Mouse (Mus musculus): ENCODE measurements around the gene Pabpn1l. TPM values are rescaled to one million over a fixed set of nuclear protein-coding genes. Genes with fewer than 3 reads are reported as not detected.
A peak's percentile ranks its signal among the peaks of the same experiment; 100 is the strongest.

The Pabpn1l gene
- total RNA-seq, 2 experiments from 2014 or later, result 0.20 TPM; not detected in 1

DNA sequence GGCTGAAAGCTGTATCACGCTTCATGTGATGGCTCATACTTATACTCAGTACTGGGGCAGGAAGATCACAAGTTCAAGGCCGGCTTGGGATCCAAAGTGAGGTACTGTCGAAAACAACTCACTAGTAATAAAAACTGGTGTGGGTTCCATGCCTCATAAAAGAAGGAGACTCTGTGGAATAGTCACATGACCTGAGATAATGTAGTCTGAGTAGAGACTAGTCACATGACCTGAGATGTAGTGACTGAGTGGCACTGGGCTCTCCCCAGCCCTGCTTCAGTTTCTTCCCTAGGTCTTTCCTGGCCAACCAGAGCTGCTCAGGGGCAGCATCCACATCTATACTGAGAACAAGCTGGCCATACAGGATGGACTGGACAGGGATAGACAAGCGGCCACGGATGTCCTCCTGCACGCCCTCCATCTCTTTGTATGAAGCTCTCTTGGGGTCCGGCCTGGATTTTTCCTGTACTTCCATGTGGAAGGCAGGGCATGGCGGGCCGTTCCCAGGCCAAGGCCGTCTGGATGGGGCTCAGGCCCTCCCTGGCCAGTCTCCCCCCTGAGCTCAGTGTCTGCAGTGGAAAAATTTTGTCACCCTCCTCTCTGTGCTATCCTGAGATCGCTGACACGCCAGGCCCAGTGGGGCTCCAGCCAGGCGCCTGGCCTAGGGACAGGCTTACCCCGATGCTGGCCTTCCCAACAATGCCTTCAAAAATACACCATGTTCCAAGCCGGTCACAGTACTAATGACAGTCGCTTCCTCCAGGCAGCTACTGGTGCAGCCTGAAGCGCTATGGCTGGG is 1.5 kb upstream of the Pabpn1l start:
- intact Hi-C loops (cut with DNase I), result no loop called here
- DNase-seq, result peak; percentile 42 to 48

DNA sequence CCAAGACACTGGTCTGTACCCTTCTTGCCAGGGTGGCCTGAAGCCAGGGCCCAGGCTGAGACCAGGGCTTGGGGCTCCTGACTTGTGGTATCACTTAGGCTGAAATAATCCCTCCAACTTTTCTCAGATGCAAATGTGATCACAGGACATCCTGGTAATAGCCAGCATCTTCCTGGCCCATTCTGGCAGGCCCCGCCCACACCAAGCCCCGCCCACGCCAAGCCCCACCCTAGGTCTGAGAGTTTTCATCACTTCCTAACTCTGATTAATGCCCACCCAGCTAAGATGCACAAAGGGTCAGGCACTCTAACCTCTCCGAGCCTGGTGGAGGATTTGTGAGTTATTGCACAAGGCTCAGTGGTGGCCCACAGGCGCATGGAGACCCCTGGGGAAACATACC is 2.1 kb downstream of the Pabpn1l start:
- no peak for DNase-seq

GRCm38 (mm10) chr8:122618660-122619378 is 3.7 kb downstream of the Pabpn1l start:
- DNase-seq, result no peak
- intact Hi-C loops (cut with DNase I), result loop anchor here (1.0 to 10.0 kb wide), 3 partner anchors 60 to 586 kb away; no protein-coding TSS in a partner anchor

More for the DNA sequence above, 2.1 kb downstream of the Pabpn1l start:
- intact Hi-C loops (cut with DNase I), result no loop called here

GRCm38 (mm10) chr8:122617947-122618546 is 4.5 kb downstream of the Pabpn1l start:
- intact Hi-C loops (cut with DNase I), result loop anchor here (1.0 to 10.0 kb wide), 3 partner anchors 61 to 587 kb away; no protein-coding TSS in a partner anchor
- DNase-seq, result peak; percentile 86 to 93

DNA sequence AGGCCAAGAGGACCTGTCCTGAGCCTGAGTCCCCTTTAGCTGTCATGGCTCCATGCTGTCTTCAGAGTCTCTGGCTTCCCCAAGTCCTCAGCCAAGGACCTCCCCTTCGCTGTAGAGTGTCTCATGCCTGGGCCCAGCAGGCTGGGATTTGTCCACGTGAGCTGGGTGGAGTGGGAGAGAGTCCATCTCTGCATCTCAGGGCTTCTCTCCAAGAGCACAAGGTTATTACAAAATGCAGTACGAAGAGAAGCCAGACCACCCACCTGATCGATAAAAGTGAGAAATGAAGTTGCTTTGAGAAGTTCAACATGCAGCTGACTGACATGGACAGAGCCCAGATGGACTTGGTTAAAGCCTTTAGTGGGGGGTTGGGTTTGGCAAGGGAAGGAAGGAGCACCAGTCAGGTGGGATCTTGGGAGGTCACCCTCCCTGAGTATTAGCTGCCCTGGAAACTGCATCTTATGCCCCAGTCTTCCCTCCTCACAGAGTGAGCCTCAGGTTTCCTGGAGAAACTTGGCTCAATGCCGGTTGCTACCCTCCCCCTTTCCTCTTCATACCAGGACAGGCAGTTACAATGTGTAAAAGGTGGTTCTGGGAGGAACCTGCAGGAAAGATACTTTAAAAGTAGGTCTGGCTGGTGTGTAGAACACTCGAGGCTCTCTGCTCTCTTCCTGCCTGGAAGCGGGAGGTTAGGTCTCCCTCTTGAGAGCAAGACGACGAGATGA is 6.2 kb downstream of the Pabpn1l start:
- intact Hi-C loops (cut with DNase I), result loop anchor here (10.0 kb wide), 1 partner anchor 588 kb away; no protein-coding TSS in a partner anchor

DNA sequence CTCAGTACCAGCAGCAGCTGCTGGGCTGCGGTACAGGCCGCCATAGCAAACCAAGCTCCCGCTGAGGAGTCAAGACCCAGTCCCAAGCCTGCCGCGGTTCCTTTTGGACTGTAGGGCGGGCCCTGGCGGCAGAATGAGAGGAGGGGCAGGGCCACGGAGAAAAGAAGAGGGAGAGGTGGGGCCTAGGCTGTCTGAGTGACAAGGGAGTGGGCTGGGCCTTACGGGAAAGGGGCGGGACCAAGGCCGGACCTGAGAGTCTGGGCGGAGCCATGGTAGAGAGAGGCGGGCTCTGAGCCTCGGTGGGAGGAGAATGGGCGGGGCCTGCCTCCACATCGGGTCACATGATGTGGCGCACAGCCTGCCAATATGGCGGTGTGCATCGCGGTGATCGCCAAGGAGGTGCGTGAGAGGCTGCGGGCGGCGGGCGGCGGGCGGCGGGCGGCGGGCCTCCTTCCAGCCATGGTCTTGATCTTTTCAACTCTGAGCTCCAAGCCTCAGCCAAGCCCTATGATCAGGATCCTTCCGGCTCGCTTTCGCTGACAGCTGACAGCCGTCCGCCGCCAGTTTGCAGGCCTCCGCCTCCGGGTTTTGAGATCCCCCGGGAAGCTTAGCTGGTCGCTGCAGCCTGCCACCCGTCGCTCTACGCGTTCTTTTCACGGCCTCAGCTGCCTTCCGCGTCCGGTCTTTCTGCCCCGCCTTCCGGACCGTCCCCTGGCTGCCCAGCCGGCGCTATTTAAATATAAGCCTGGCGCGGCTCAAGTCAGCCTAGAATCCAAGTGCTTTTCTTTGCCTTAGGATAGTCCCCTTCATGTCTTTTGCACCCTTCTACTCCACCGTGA is 11.0 kb downstream of the Pabpn1l start, which contains the start of the genes Galns and Trappc2l:
Gene Galns, minus strand, starts transcription at position 169 of the 839 bp plus-strand sequence.
Gene Trappc2l, plus strand, starts transcription at position 346 of the 839 bp plus-strand sequence.
- DNase-seq, result peak; percentile 93 to 96
- intact Hi-C loops (cut with DNase I), result loop anchor here (2.0 to 10.0 kb wide), 2 partner anchors 111 to 593 kb away; no protein-coding TSS in a partner anchor

More for the DNA sequence above, 6.2 kb downstream of the Pabpn1l start:
- peak in 1 of 2 experiments; percentile 42 for DNase-seq

DNA sequence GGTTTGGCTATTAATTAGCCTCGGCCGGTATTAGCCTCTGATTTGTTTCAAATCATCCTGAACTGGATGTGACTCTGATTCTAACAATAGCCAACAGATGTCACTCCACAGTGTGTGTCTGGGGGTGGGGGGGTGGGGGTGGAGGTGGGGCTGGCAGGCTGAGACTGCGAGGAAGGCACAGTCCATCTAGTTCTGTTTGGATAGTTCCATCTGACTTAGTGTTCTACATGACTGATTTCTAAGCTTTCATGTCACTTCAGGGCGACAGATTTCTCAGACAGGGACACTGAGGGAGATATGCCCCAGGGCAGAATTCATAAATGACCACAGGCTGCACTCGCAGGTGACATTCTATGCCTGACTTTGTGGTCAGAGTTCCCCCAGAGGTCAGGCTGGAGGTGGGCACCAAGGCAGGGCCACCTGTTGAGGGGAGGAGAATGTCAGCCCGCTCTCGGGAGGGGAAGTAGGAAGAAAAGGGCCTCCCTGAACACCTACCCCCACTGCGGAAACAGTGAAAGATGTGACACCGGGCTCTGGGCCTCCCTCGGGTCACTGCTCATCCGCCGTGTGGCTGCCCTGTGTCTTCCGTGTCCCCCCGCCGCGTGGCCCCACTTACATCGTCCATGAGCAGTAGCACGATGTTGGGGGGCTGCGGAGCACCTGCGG is 11.8 kb downstream of the Pabpn1l start:
- DNase-seq, result peak in 1 of 2 experiments; percentile 25
- intact Hi-C loops (cut with DNase I), result loop anchor here (10.0 kb wide), 1 partner anchor 594 kb away; no protein-coding TSS in a partner anchor

- intact Hi-C loops (cut with DNase I), result loop anchor here (10.0 kb wide), 1 partner anchor 595 kb away; no protein-coding TSS in a partner anchor
Measured at GRCm38 (mm10) chr8:122610209-122610608, 12.3 kb downstream of the Pabpn1l start.

GRCm38 (mm10) chr8:122606810-122607209 is 15.7 kb downstream of the Pabpn1l start:
- intact Hi-C loops (cut with DNase I), result no loop called here

More at GRCm38 (mm10) chr8:122610209-122610608, 12.3 kb downstream of the Pabpn1l start:
- no peak for DNase-seq

GRCm38 (mm10) chr8:122605367-122605766 is 17.2 kb downstream of the Pabpn1l start:
- intact Hi-C loops (cut with DNase I), result no loop called here
- no peak for DNase-seq

More at GRCm38 (mm10) chr8:122606810-122607209, 15.7 kb downstream of the Pabpn1l start:
- DNase-seq, result no peak

DNA sequence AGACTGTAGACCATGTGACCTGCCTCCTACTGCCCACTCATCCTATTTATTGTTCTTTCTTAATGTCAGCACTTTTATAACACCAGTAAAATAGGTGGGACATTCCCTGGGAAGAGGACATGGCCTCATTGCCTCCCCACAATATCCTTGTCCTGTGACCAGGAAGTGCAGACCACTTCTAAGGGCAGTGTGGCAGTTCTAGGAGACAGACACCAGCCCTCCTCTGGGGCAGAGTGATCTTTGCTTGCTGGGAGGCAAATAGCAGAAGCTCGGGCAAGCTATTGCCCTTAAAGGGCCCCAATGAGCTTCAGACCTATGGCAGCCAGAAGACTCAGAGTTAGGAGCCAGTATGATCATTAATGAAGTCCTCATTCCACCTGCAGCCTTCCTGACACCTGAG is 17.9 kb downstream of the Pabpn1l start:
- intact Hi-C loops (cut with DNase I), result no loop called here
- DNase-seq, result no peak

- intact Hi-C loops (cut with DNase I), result no loop called here
- DNase-seq, result no peak
Measured at GRCm38 (mm10) chr8:122600666-122601065, 21.9 kb downstream of the Pabpn1l start.

DNA sequence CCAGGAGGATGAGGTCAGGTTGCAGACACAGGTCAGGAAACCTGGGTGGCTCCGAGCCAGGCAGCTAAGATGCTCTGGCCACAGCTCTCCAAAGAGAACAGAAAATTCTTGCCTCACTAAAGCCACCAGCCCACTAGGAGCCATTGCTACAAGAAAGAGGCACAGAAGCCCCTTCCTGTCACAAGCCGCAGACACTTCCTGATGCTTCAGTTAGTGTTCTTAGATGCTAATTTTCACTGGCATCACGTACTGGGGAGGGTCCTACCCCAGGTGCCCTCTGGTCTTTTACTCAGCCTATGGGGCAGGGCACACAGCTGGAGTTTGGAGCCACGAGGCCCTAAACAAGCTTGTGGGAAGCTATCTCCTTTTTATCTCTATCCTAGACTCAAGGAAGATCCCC is 26.5 kb downstream of the Pabpn1l start:
- intact Hi-C loops (cut with DNase I), result no loop called here
- DNase-seq, result no peak

DNA sequence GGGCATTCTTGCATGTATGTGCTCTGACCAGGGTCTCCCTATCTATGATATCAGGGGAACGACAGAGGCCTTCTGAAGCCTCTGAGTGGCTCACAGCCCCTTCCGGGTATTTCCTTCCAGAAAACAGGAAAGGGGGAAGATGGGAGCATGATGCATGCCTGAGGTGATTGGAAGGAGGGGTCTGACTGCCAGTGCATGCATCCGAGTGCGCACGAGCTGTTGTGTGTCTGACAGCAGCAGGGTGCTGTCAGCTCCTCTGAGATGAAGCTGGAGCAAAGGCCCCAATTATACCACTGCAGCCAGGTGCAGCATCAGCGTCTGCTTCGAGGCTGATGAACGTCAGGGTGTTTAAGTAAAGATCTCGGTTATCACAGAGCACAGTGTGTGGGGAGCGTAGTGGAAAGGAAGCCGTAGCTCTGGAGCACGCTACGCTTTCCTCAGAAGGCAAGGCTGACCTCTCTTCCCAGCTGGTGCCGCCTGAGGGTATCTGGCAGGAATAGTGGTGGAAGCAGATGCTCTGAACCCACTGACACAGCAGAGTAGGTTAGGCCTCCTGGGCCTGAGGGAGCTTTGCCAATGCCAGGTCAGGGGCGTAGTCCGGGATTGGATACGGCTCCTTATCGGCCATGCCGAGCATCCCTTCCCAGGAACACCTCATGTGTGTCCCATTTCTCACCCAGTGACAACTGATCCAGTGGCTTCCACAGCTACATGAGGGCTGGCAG is 28.6 kb downstream of the Pabpn1l start:
- intact Hi-C loops (cut with DNase I), result no loop called here

DNA sequence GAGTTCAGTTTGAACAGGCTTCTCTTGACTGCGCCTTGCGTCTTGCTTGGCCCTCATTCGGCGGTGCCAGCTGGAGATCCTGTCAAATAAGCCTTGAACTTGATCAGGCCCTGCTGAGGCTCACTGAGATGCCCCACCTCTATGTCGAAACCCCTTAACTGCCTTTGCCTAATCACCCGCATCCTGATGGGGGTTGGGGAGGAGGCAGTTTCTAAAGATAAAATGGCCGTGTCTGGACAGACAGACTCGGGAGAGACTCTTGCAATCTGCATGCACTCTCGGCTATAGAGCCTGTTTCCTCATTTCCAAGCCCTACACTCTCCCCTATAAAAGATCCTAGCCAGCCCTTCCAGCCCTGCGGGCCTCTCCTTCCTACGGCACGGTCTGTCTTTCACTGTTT is 29.3 kb downstream of the Pabpn1l start:
- DNase-seq, result no peak

More for the DNA sequence above, 28.6 kb downstream of the Pabpn1l start:
- DNase-seq, result no peak

GRCm38 (mm10) chr8:122586749-122587148 is 35.8 kb downstream of the Pabpn1l start:
- no peak for DNase-seq
- intact Hi-C loops (cut with DNase I), result no loop called here

More for the DNA sequence above, 29.3 kb downstream of the Pabpn1l start:
- intact Hi-C loops (cut with DNase I), result no loop called here

GRCm38 (mm10) chr8:122586171-122586570 is 36.4 kb downstream of the Pabpn1l start:
- intact Hi-C loops (cut with DNase I), result no loop called here
- no peak for DNase-seq
